Comparison of ENCODE assay signal across 20 mouse cellular contexts in the genomic region with DNA sequence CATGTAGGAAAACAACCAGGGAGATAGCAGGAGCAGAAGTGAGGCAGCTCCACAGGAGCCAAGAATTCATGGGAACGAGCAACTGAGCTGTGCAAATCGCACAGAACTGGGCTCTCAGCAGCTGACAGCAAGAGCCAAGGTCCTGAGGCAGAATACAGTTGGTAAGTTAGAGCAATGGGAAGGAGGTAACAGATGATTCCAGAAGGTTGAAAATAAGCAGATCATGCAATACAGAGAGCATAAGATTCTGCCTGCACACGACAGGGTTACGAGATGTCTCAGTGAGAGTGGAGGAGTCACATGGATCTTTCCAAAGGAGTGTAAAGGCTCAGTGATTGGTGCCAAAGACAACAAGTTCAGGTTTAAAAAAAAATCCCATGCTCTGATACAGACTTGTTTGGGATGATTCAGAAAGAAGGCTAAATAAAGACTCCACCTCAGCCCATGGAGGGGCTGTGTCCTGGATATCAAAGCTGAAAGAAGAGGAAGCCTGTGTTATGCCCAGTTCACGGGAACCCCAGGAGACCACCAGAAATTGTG. TPM values are rescaled to one million over a fixed set of nuclear protein-coding genes. Genes with fewer than 3 reads are reported as not detected.
"Had no signal": no experiment of that assay in that cellular context is flagged by ENCODE, and none has a peak within 500 bp of the region (broad histone marks: within the 10 kb centered on the region; RNA-seq: fewer than 3 reads in every experiment).

No protein-coding gene starts in this region.

- H3K36me3 ChIP-seq: limb, embryonic 15.5 days; liver, embryonic 12.5 days; midbrain, embryonic 10.5 days; neural tube, embryonic 15.5 days had no signal

- ATAC-seq: liver, embryonic 12.5 days had no signal

- H3K4me3 ChIP-seq: limb, embryonic 15.5 days; liver, embryonic 12.5 days; midbrain, embryonic 10.5 days; myocyte; neural tube, embryonic 15.5 days had no signal

- H3K9me3 ChIP-seq: limb, embryonic 15.5 days; liver, embryonic 12.5 days; midbrain, embryonic 10.5 days; neural tube, embryonic 15.5 days had no signal

- H3K9ac ChIP-seq: limb, embryonic 15.5 days; liver, embryonic 12.5 days; lung, embryonic 14.5 days; neural tube, embryonic 15.5 days had no signal

- H3K27me3 ChIP-seq: limb, embryonic 15.5 days; liver, embryonic 12.5 days; neural tube, embryonic 15.5 days had no signal

- H3K4me1 ChIP-seq: limb, embryonic 15.5 days; liver, embryonic 12.5 days; midbrain, embryonic 10.5 days; neural tube, embryonic 15.5 days had no signal

- H3K4me2 ChIP-seq: limb, embryonic 15.5 days; liver, embryonic 12.5 days; lung, embryonic 14.5 days; neural tube, embryonic 15.5 days had no signal

- H3K27ac ChIP-seq: limb, embryonic 15.5 days; liver, embryonic 12.5 days; midbrain, embryonic 10.5 days; neural tube, embryonic 15.5 days; stomach, postnatal 0 days had no signal

- DNase-seq: kidney, postnatal 25 days; lung, embryonic 14.5 days; lung, postnatal 10 days; lung, postnatal 4 days; midbrain, embryonic 14.5 days; right cerebral cortex, adult 18-20 months; thymus, postnatal 4 days had no signal

RNA-seq across cellular contexts. Expression of gene Serpina3b, which starts 2.7 kb away (rescaled TPM):
- total RNA-seq: layer of hippocampus, postnatal 25 days; left cerebral cortex, adult 8-10 months; left cerebral cortex, postnatal 25 days; megakaryocyte, adult 5-6 weeks had no signal
- polyA plus RNA-seq: limb, embryonic 11.5 days; lung, embryonic 14.5 days; midbrain, embryonic 10.5 days; midbrain, embryonic 14.5 days; myocyte; neural tube, embryonic 11.5 days; neural tube, embryonic 15.5 days had no signal

RNA-seq across cellular contexts. Expression of gene Serpina3a, which starts 12.6 kb away (rescaled TPM):
- total RNA-seq: layer of hippocampus, postnatal 25 days; left cerebral cortex, adult 8-10 months; left cerebral cortex, postnatal 25 days; megakaryocyte, adult 5-6 weeks had no signal
- polyA plus RNA-seq: limb, embryonic 11.5 days; limb, embryonic 15.5 days; liver, embryonic 12.5 days; liver, embryonic 16.5 days; lung, embryonic 14.5 days; midbrain, embryonic 10.5 days; midbrain, embryonic 14.5 days; myocyte; neural tube, embryonic 11.5 days; neural tube, embryonic 15.5 days; stomach, postnatal 0 days had no signal

RNA-seq across cellular contexts. Expression of gene Serpina5, which starts 24.2 kb away (rescaled TPM):
- total RNA-seq: layer of hippocampus, postnatal 25 days; left cerebral cortex, adult 8-10 months; left cerebral cortex, postnatal 25 days; megakaryocyte, adult 5-6 weeks had no signal
- polyA plus RNA-seq: limb, embryonic 11.5 days; limb, embryonic 15.5 days; liver, embryonic 12.5 days; lung, embryonic 14.5 days; midbrain, embryonic 10.5 days; midbrain, embryonic 14.5 days; myocyte; neural tube, embryonic 11.5 days; neural tube, embryonic 15.5 days had no signal

RNA-seq across cellular contexts. Expression of gene Serpina3c, which starts 28.6 kb away (rescaled TPM):
- total RNA-seq: left cerebral cortex, adult 8-10 months had no signal
- polyA plus RNA-seq: limb, embryonic 11.5 days; liver, embryonic 12.5 days; lung, embryonic 14.5 days; midbrain, embryonic 10.5 days; midbrain, embryonic 14.5 days; myocyte; neural tube, embryonic 11.5 days; neural tube, embryonic 15.5 days; stomach, postnatal 0 days had no signal
